Mouse (Mus musculus) spleen, adult 18-20 months (tissue): Measurements from ENCODE around the gene Gm6502.
"Not testable (repeated sequence)": the region's sequence is repeated elsewhere in the genome, so short reads cannot be mapped to it uniquely, and the experiment has no call there.

Experiments
- DNase-seq, 2 experiments: peaks; one replicate each; pipeline ENCODE4 v3.0.0; 2022; ENCODE audit warnings: mixed read lengths in 2 of 2

Gene Gm6502

GRCm38 (mm10) chr5:94314135-94314534 is at the start of gene Gm6502:
Gm6502 (plus strand) TSS chr5:94314435.
- DNase-seq: not testable (repeated sequence)

- DNase-seq: not testable (repeated sequence)
Observed at GRCm38 (mm10) chr5:94306696-94307095, 7.5 kb upstream of the Gm6502 start, which contains the start of gene A430089I19Rik. A430089I19Rik (minus strand) TSS chr5:94306796.

- DNase-seq: not testable (repeated sequence)
Observed at GRCm38 (mm10) chr5:94339449-94339848, 25.2 kb downstream of the Gm6502 start, which contains the start of gene AA792892. AA792892 (plus strand) TSS chr5:94339749.
